Mouse (Mus musculus) limb, embryonic 15.5 days (tissue): ENCODE data around the gene Mxi1. TPM values are rescaled to one million over a fixed set of nuclear protein-coding genes. Genes with fewer than 3 reads are reported as not detected.

Experiments used
- ATAC-seq: fragments of 200-750 bp; cut with Nextera tagmentation; 2 replicates; pipeline ENCODE4 v1.8.0; 2017; ENCODE audit warnings: low read depth, moderate TSS enrichment; ENCODE audit not compliant: insufficient number of reproducible peaks, low FRiP score, low TSS enrichment
- H3K27ac ChIP-seq: fragments of 300-500 bp; sonication (generic); 2 replicates; pipeline ENCODE4 v1.5.1; 2015; ENCODE audit warnings: moderate library complexity, mild to moderate bottlenecking, inconsistent platforms
- H3K27me3 ChIP-seq: fragments of 300-500 bp; sonication (generic); 2 replicates; pipeline ENCODE4 v1.6.1; 2015; ENCODE audit warnings: inconsistent platforms
- H3K36me3 ChIP-seq: fragments of 300-500 bp; sonication (generic); 2 replicates; pipeline ENCODE4 v1.6.1; 2015; ENCODE audit warnings: inconsistent platforms
- H3K4me1 ChIP-seq: fragments of 300-500 bp; sonication (generic); 2 replicates; pipeline ENCODE4 v1.6.1; 2015; ENCODE audit warnings: inconsistent platforms
- H3K4me2 ChIP-seq: fragments of 300-500 bp; sonication (generic); 2 replicates; pipeline ENCODE4 v1.6.1; 2015; ENCODE audit warnings: mild to moderate bottlenecking, inconsistent platforms
- H3K4me3 ChIP-seq: fragments of 300-500 bp; sonication (generic); 2 replicates; pipeline ENCODE4 v1.5.1; 2015; ENCODE audit warnings: mild to moderate bottlenecking, inconsistent platforms
- H3K9ac ChIP-seq: fragments of 300-500 bp; sonication (generic); 2 replicates; pipeline ENCODE4 v1.6.1; 2015; ENCODE audit warnings: inconsistent platforms
- H3K9me3 ChIP-seq: fragments of 300-500 bp; sonication (generic); 2 replicates; pipeline ENCODE4 v1.6.1; 2016; ENCODE audit warnings: inconsistent platforms
- WGBS: fragments of 180-500 bp; shearing (Covaris S2); methylation state at CpG from one replicate; pipeline ENCODE4 v1.1.7; 2015; 5-methylcytosine and 5-hydroxymethylcytosine counted together
- polyA plus RNA-seq: library from polyadenylated mRNA; unstranded; fragments of >200 nt; fragmentation: Nextera tagmentation; extraction: Ambion mirVana; gene quantifications from 2 replicates; pipeline ENCODE4 v1.2.1, GENCODE M21; 2015

The Mxi1 gene
- polyA plus RNA-seq, 1 experiment from 2014 or later = 40.1 TPM

DNA sequence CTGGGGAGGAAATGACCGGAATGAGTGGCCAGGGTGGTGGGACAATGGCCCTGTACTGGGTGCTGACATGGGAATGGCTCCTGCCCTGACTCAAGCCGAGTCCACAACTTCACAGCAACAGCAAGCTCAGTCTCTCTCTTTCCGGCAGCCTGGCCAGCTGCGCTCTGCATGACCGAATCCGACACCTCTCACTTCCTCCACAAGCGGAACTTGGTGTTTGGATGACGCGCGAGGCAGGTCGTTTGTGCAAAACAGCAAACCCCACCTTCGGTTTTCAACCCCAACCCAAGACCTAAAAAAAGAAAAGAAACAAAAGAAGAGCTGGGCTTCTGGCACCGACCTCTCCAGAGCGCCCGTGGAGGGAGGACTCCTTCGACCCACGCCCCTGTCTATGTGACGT lies 114.3 kb downstream of the Mxi1 start:
- no peak for ATAC-seq
- Histone ChIP-seq H3K4me3 (no peak overlapping the region), H3K4me2 (no peak overlapping the region), H3K36me3 (no peaks in the 10 kb centered on the region), H3K9ac (no peak overlapping the region), H3K4me1 (peaks cover 27% of the 10 kb centered on the region), H3K27me3 (no peaks in the 10 kb centered on the region), H3K9me3 (no peaks in the 10 kb centered on the region), H3K27ac (no peak overlapping the region)
- WGBS = 47% methylated on average over 18 of the region's 18 CpGs

Other genes starting within 250 kb of the Mxi1 start
- gene Add3, start 170.1 kb upstream of the Mxi1 start, polyA plus RNA-seq = 97.1 and 98.7 TPM in 2 replicates
- 2.2 TPM in 1 of 2 replicates, not detected in the other for gene Gm10197, start 61.2 kb downstream of the Mxi1 start, polyA plus RNA-seq
- gene Smndc1, start 80.1 kb downstream of the Mxi1 start, polyA plus RNA-seq = 35.9 and 37.5 TPM in 2 replicates
- gene Dusp5, start 218.6 kb downstream of the Mxi1 start, polyA plus RNA-seq = 3.8 and 4.2 TPM in 2 replicates